Mouse (Mus musculus) liver, embryonic 13.5 days (tissue): ENCODE results near the gene Gm13287. TPM values are rescaled to one million over a fixed set of nuclear protein-coding genes. Genes with fewer than 3 reads are reported as not detected.
"Not testable (repeated sequence)": the region's sequence is repeated elsewhere in the genome, so short reads cannot be mapped to it uniquely, and the experiment has no call there.

ENCODE experiments used
- ATAC-seq: fragments of 200-750 bp; cut with Nextera tagmentation; 2 replicates; pipeline ENCODE4 v1.8.0; 2017; ENCODE audit warnings: low read depth, mild to moderate bottlenecking, moderate number of reproducible peaks, moderate library complexity
- DNase-seq: peaks from one replicate; pipeline ENCODE4 v3.0.0; 2022
- H3K27ac ChIP-seq: fragments of 300-500 bp; sonication (generic); 2 replicates; pipeline ENCODE4 v1.5.1; 2015; ENCODE audit warnings: moderate library complexity, mild to moderate bottlenecking, inconsistent platforms
- H3K27me3 ChIP-seq: fragments of 300-500 bp; sonication (generic); 2 replicates; pipeline ENCODE4 v1.6.1; 2015; ENCODE audit warnings: mild to moderate bottlenecking, inconsistent platforms
- H3K36me3 ChIP-seq: fragments of 300-500 bp; sonication (generic); 2 replicates; pipeline ENCODE4 v1.6.1; 2015; ENCODE audit warnings: mild to moderate bottlenecking, inconsistent platforms
- H3K4me1 ChIP-seq: fragments of 300-500 bp; sonication (generic); replicated peaks from 2 replicates; pipeline ENCODE4 v1.6.1; 2015; ENCODE audit warnings: inconsistent platforms
- H3K4me2 ChIP-seq: fragments of 300-500 bp; sonication (generic); 2 replicates; pipeline ENCODE4 v1.6.1; 2015; ENCODE audit warnings: inconsistent platforms, mild to moderate bottlenecking, moderate library complexity
- H3K4me3 ChIP-seq: fragments of 300-500 bp; sonication (generic); replicated peaks from 2 replicates; pipeline ENCODE4 v1.5.1; 2015; ENCODE audit warnings: mild to moderate bottlenecking, inconsistent platforms
- H3K9ac ChIP-seq: fragments of 300-500 bp; sonication (generic); 2 replicates; pipeline ENCODE4 v1.6.1; 2015; ENCODE audit warnings: mild to moderate bottlenecking, inconsistent platforms
- H3K9me3 ChIP-seq: fragments of 300-500 bp; sonication (generic); replicated peaks from 2 replicates; pipeline ENCODE4 v1.6.1; 2016; ENCODE audit warnings: inconsistent platforms
- WGBS: fragments of 180-500 bp; shearing (Covaris S2); methylation state at CpG from one replicate; pipeline ENCODE4 v1.1.7; 2015; ENCODE audit not compliant: insufficient replicate concordance; 5-methylcytosine and 5-hydroxymethylcytosine counted together
- polyA plus RNA-seq: library from polyadenylated mRNA; unstranded; fragments of >200 nt; fragmentation: Nextera tagmentation; extraction: Ambion mirVana; gene quantifications from 2 replicates; pipeline ENCODE4 v1.2.1, GENCODE M21; 2015

Gene Gm13287
- not detected in 2 replicates for polyA plus RNA-seq

DNA sequence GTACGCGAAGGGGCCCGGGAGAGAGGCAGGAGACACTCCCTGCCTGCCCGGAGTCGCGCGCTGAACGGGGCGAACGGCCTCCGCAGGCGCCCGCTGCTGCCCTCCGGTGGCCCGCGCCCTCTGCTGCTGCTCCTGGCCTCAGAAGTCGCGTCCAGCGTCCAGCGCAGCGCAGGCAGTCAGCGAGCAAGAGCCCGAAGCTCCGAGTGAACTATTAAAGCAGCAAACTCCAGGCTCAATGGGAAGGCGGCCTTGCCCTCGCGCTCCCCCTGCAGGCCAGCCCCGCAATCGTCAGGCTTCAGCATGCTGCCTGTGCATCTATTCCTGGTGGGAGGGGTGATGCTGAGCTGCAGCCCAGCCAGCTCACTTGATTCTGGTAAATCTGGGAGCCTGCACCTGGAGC, at the start of gene Gm13287:
Gene Gm13287, plus strand, starts transcription at position 301 of the 400 bp plus-strand sequence.
- Histone ChIP-seq H3K4me2 (peak within 1 kb of the TSS; percentile 30; the same call in 1 of the 2 replicates), H3K27me3 (peaks cover 11% of the 10 kb centered on the region; the same call in 1 of the 2 replicates)
- H3K4me3 ChIP-seq, DNase-seq, H3K27ac ChIP-seq, H3K4me1 ChIP-seq, ATAC-seq, H3K9me3 ChIP-seq, H3K9ac ChIP-seq, H3K36me3 ChIP-seq: not testable (repeated sequence)
- no CpG with 5 or more reads among the region's 29 CpGs for WGBS

DNA sequence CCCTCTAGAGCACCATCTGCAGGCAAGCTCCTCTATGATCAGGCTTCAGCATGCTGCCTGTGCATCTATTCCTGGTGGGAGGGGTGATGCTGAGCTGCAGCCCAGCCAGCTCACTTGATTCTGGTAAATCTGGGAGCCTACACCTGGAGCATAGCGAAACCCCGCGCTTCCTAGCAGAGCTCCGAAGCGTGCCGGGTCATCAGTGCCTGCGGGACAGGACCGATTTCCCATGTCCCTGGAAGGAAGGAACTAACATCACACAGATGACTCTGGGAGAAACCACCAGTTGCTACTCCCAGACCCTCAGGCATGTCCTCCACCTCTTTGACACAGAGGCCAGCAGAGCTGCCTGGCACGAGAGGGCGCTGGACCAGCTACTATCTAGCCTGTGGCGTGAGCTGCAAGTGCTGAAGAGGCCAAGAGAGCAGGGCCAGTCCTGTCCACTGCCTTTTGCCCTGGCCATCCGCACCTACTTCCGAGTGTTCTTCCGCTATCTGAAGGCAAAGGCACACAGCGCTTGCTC, 48.2 kb upstream of the Gm13287 start, which contains the start of gene Gm13271:
Gene Gm13271, plus strand, starts transcription at position 51 of the 523 bp plus-strand sequence.
- H3K9ac ChIP-seq, DNase-seq, H3K4me3 ChIP-seq, H3K4me1 ChIP-seq, ATAC-seq, H3K36me3 ChIP-seq, H3K4me2 ChIP-seq, H3K27ac ChIP-seq, H3K9me3 ChIP-seq, H3K27me3 ChIP-seq: not testable (repeated sequence)
- 68% methylated on average over 15 of the region's 15 CpGs for WGBS

DNA sequence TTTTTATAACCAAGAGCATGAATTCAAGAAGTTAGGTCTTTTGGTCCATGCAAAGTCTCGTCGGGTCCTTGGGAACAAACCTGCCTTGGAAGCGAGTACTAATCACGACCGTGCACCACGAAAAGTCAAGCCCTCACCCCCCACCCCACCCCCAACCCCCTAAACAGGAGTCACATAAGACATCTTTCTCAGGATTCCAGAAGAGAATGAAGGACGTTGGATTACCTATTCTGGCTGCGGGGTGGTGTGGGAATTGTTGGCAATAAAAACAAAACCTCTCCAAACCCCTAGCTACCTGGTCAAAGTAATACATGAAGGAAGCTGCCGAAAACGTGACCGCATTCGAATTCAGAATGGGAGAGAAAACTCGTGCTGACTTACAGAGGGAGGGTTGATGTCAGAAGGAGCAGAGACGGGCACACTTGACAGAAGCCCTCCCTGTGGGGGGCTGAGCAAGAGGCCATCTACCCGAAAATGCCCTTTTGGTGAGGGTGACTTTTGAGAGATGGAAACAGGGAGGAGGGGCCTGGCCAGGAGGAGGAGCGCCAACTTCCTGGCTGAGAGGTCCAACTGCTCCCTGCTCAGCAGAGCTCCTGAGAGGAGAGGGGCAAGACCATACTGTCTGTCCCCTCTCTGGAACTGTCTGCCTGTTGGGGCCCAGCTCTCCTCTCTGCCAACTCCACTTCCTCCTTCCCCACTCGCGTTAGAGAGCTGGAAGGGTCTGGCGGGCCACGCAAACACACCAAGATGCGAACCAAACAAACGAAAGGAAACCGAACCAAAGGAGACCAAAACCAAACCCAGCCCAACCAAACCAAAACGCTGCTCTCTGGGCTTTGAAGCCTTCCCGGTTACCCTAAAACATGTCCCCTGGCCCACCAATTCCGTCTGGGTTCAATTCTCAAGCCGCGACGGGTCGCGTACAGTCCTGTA, 46.2 kb upstream of the Gm13287 start:
- H3K4me1 ChIP-seq, H3K9me3 ChIP-seq, H3K27me3 ChIP-seq, ATAC-seq, DNase-seq, H3K36me3 ChIP-seq: not testable (repeated sequence)
- peak overlapping the region; percentile 73 for H3K4me2 ChIP-seq
- H3K27ac ChIP-seq, result peak overlapping the region; percentile 84
- peak overlapping the region; percentile 68 for H3K9ac ChIP-seq
- H3K4me3 ChIP-seq, result peak overlapping the region; percentile 65
- 9% methylated on average over 29 of the region's 31 CpGs for WGBS

DNA sequence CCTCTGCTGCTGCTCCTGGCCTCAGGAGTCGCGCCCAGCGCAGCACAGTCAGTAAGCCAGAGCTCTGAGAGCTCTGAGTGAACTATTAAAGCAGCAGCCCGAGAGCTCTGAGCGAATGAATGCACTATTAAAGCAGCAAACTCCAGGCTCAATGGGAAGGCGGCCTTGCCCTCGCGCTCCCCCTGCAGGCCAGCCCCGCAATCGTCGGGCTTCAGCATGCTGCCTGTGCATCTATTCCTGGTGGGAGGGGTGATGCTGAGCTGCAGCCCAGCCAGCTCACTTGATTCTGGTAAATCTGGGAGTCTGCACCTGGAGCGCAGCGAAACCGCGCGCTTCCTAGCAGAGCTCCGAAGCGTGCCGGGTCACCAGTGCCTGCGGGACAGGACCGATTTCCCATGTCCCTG, 45.4 kb upstream of the Gm13287 start:
- Histone ChIP-seq H3K4me3 (peak overlapping the region; percentile 65), H3K4me2 (peak overlapping the region; percentile 73), H3K9ac (peak overlapping the region; percentile 68), H3K27ac (peak overlapping the region; percentile 84)
- peak; percentile 100 for ATAC-seq
- not testable (repeated sequence) for H3K9me3 ChIP-seq, H3K4me1 ChIP-seq, DNase-seq, H3K36me3 ChIP-seq, H3K27me3 ChIP-seq
- WGBS, result under 1% methylated on average over 21 of the region's 21 CpGs

DNA sequence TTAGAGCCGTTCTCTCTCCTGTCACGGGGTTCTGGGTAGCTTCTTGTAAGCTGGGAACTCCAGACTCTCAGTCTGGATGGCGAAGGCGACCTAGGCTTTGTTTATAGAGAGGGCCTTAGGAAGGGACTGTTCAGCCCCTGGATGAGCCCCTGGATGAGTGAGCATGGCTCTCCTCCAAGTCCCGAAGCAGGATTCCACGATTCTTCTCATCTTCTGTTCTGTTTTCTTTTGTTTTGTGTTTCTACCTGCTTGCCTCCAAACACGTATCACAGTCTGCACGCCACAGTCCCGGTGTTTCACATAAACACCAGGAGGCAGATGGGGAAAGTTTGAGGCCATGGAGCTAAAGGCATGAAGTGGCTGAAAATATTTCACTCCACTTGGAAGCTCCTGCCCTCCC, 44.3 kb upstream of the Gm13287 start:
- H3K27me3 ChIP-seq, DNase-seq, H3K4me1 ChIP-seq, H3K27ac ChIP-seq, H3K9ac ChIP-seq, H3K4me2 ChIP-seq, H3K4me3 ChIP-seq, H3K9me3 ChIP-seq, H3K36me3 ChIP-seq, ATAC-seq: not testable (repeated sequence)
- WGBS, result 74% methylated on average over 9 of the region's 9 CpGs

DNA sequence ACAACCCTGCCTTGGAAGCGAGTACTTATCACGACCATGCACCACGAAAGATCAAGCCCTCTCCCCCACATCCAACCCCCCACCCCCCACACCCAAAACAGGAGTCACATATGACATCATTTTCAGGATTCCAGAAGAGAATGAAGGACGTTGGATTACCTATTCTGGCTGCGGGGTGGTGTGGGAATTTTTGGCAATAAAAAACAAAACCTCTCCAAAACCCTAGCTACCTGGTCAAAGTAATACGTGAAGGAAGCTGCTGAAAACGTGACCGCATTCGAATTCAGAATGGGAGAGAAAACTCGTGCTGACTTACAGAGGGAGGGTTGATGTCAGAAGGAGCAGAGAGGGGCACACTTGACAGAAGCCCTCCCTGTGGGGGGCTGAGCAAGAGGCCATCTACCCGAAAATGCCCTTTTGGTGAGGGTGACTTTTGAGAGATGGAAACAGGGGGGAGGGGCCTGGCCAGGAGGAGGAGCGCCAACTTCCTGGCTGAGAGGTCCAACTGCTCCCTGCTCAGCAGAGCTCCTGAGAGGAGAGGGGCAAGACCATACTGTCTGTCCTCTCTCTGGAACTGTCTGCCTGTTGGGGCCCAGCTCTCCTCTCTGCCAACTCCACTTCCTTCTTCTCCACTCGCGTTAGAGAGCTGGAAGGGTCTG, 43.3 kb upstream of the Gm13287 start, which contains the start of gene Gm13283:
Gene Gm13283, plus strand, starts transcription at position 510 of the 659 bp plus-strand sequence.
- Histone ChIP-seq H3K4me2 (peak within 1 kb of the TSS; percentile 59), H3K4me3 (peak within 1 kb of the TSS; percentile 43), H3K9ac (0 out of 2 replicates have a peak within 1 kb of the TSS, but pooled peaks have one; percentile 17), H3K27ac (peak within 1 kb of the TSS; percentile 23; the same call in 1 of the 2 replicates)
- H3K4me1 ChIP-seq, H3K27me3 ChIP-seq, ATAC-seq, H3K9me3 ChIP-seq, H3K36me3 ChIP-seq: not testable (repeated sequence)
- peak; percentile 10 for DNase-seq
- 13% methylated on average over 11 of the region's 14 CpGs for WGBS

DNA sequence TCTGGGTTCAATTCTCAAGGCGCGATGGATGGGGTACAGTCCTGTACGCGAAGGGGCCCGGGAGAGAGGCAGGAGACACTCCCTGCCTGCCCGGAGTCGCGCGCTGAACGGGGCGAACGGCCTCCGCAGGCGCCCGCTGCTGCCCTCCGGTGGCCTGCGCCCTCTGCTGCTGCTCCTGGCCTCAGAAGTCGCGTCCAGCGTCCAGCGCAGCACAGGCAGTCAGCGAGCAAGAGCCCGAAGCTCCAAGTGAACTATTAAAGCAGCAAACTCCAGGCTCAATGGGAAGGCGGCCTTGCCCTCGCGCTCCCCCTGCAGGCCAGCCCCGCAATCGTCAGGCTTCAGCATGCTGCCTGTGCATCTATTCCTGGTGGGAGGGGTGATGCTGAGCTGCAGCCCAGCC, 42.6 kb upstream of the Gm13287 start:
- Histone ChIP-seq H3K4me3 (peak overlapping the region; percentile 43), H3K4me2 (peak overlapping the region; percentile 59), H3K9ac (0 out of 2 replicates have a peak overlapping the region, but pooled peaks have one; percentile 17), H3K27ac (peak overlapping the region; percentile 23; the same call in 1 of the 2 replicates)
- H3K4me1 ChIP-seq, H3K9me3 ChIP-seq, DNase-seq, H3K27me3 ChIP-seq, ATAC-seq, H3K36me3 ChIP-seq: not testable (repeated sequence)
- WGBS, result under 1% methylated on average over 26 of the region's 28 CpGs

DNA sequence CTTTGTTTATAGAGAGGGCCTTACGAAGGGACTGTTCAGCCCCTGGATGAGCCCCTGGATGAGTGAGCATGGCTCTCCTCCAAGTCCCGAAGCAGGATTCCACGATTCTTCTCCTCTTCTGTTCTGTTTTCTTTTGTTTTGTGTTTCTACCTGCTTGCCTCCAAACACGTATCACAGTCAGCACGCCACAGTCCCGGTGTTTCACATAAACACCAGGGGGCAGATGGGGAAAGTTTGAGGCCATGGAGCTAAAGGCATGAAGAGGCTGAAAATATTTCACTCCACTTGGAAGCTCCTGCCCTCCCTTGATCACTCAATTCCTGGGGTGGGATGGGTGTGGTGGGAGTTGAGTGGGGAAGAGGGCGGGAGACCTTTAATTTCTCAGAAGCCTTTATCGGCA, 41.3 kb upstream of the Gm13287 start:
- not testable (repeated sequence) for ATAC-seq, DNase-seq
- 57% methylated on average over 6 of the region's 8 CpGs for WGBS

DNA sequence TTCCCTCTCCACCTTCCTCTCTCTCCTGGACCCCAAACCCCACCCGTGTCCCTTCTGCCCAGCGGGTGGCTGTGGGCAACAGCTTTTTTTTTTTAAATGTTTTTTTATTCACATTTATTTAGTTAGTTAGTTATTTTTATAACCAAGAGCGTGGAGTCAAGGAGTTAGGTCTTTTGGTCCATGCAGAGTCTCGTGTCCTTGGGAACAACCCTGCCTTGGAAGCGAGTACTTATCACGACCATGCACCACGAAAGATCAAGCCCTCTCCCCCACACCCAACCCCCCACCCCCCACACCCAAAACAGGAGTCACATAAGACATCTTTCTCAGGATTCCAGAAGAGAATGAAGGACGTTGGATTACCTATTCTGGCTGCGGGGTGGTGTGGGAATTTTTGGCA, 40.7 kb upstream of the Gm13287 start:
- H3K9me3 ChIP-seq, H3K36me3 ChIP-seq, H3K27me3 ChIP-seq, ATAC-seq, H3K4me3 ChIP-seq, H3K27ac ChIP-seq, H3K9ac ChIP-seq, H3K4me1 ChIP-seq, DNase-seq: not testable (repeated sequence)
- 29% methylated on average over 9 of the region's 9 CpGs for WGBS
- peak overlapping the region; percentile 53; the same call in 1 of the 2 replicates for H3K4me2 ChIP-seq

More for the DNA sequence above, 41.3 kb upstream of the Gm13287 start:
- H3K4me1 ChIP-seq, H3K9ac ChIP-seq, H3K27me3 ChIP-seq, H3K4me3 ChIP-seq, H3K27ac ChIP-seq, H3K4me2 ChIP-seq, H3K9me3 ChIP-seq, H3K36me3 ChIP-seq: not testable (repeated sequence)

DNA sequence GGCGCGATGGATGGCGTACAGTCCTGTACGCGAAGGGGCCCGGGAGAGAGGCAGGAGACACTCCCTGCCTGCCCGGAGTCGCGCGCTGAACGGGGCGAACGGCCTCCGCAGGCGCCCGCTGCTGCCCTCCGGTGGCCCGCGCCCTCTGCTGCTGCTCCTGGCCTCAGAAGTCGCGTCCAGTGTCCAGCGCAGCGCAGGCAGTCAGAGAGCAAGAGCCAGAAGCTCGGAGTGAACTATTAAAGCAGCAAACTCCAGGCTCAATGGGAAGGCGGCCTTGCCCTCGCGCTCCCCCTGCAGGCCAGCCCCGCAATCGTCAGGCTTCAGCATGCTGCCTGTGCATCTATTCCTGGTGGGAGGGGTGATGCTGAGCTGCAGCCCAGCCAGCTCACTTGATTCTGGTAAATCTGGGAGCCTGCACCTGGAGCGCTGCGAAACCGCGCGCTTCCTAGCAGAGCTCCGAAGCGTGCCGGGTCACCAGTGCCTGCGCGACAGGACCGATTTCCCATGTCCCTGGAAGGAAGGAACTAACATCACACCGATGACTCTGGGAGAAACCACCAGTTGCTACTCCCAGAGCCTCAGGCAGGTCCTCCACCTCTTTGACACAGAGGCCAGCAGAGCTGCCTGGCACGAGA, 39.6 kb upstream of the Gm13287 start:
- H3K4me2 ChIP-seq, result peak overlapping the region; percentile 64
- peak overlapping the region; percentile 50 for H3K4me3 ChIP-seq
- not testable (repeated sequence) for H3K36me3 ChIP-seq, H3K27me3 ChIP-seq, H3K9me3 ChIP-seq, ATAC-seq, H3K4me1 ChIP-seq, DNase-seq, H3K27ac ChIP-seq
- H3K9ac ChIP-seq, result peak overlapping the region; percentile 52
- WGBS, result 2% methylated on average over 41 of the region's 42 CpGs
